Mouse (Mus musculus) stomach, embryonic 14.5 days (tissue): ENCODE results near the gene Amigo3. TPM values are rescaled to one million over a fixed set of nuclear protein-coding genes. Genes with fewer than 3 reads are reported as not detected.

Source experiments
- ATAC-seq: fragments of 200-750 bp; cut with Nextera tagmentation; 2 replicates; pipeline ENCODE4 v1.8.0; 2017; ENCODE audit warnings: low read depth, moderate TSS enrichment; ENCODE audit not compliant: insufficient number of reproducible peaks, insufficient read depth, low FRiP score
- H3K27ac ChIP-seq: fragments of 300-500 bp; sonication (generic); 2 replicates; pipeline ENCODE4 v1.5.1; 2014; ENCODE audit warnings: mild to moderate bottlenecking, low read length, moderate library complexity, mixed read lengths
- H3K27me3 ChIP-seq: fragments of 300-500 bp; sonication (generic); 2 replicates; pipeline ENCODE4 v1.6.1; 2014; ENCODE audit warnings: low read length, control low read depth, mixed read lengths; ENCODE audit not compliant: control insufficient read depth, insufficient read depth
- H3K36me3 ChIP-seq: fragments of 300-500 bp; sonication (generic); 2 replicates; pipeline ENCODE4 v1.6.1; 2014; ENCODE audit warnings: mild to moderate bottlenecking, control low read depth, low read length, moderate library complexity, mixed read lengths; ENCODE audit not compliant: control insufficient read depth, insufficient read depth
- H3K4me1 ChIP-seq: fragments of 300-500 bp; sonication (generic); 2 replicates; pipeline ENCODE4 v1.6.1; 2014; ENCODE audit warnings: low read length, control low read depth, mixed read lengths; ENCODE audit not compliant: control insufficient read depth, insufficient read depth
- H3K4me2 ChIP-seq: fragments of 300-500 bp; sonication (generic); replicated peaks from 2 replicates; pipeline ENCODE4 v1.6.1; 2014; ENCODE audit warnings: low read depth, low read length, control low read depth
- H3K4me3 ChIP-seq: fragments of 300-500 bp; sonication (generic); 2 replicates; pipeline ENCODE4 v1.5.1; 2014; ENCODE audit warnings: low read depth, low read length, control low read depth
- H3K9ac ChIP-seq: fragments of 300-500 bp; sonication (generic); replicated peaks from 2 replicates; pipeline ENCODE4 v1.6.1; 2014; ENCODE audit warnings: low read depth, mild to moderate bottlenecking, control low read depth, low read length, moderate library complexity, mixed read lengths
- H3K9me3 ChIP-seq: fragments of 300-500 bp; sonication (generic); 2 replicates; pipeline ENCODE4 v1.6.1; 2016; ENCODE audit warnings: low read depth, low read length, control low read depth; ENCODE audit not compliant: control insufficient read depth
- WGBS: fragments of 180-500 bp; shearing (Covaris S2); extraction: QIAGEN DNeasy Blood & Tissue Kit; methylation state at CpG from one replicate; pipeline ENCODE4 v1.1.7; 2014; 5-methylcytosine and 5-hydroxymethylcytosine counted together
- polyA plus RNA-seq: library from polyadenylated mRNA; unstranded; fragments of >200 nt; fragmentation: Nextera tagmentation; extraction: Ambion mirVana; gene quantifications from 2 replicates; pipeline ENCODE4 v1.2.1, GENCODE M21; 2014

Gene Amigo3
- polyA plus RNA-seq, 1 experiment from 2014 or later: 3.1 TPM

- H3K36me3 ChIP-seq: peaks cover 20% of the 10 kb centered on the region
- H3K4me1 ChIP-seq: 0 out of 2 replicates have a peak, but pooled peaks cover 4% of the 10 kb centered on the region
- H3K27me3 ChIP-seq: no peaks in the 10 kb centered on the region
- H3K9me3 ChIP-seq: no peaks in the 10 kb centered on the region
- 19% methylated on average over 8 of the region's 8 CpGs for WGBS
- no peak overlapping the region for H3K9ac ChIP-seq
- H3K27ac ChIP-seq: no peak overlapping the region
- peak; percentile 12; the same call in 1 of the 2 replicates for ATAC-seq
- no peak overlapping the region for H3K4me3 ChIP-seq
- no peak overlapping the region for H3K4me2 ChIP-seq
Measured at GRCm38 (mm10) chr9:108067900-108068299, 14.9 kb downstream of the Amigo3 start.

- Histone ChIP-seq H3K27ac (no peak overlapping the region), H3K4me3 (no peak overlapping the region), H3K4me1 (0 out of 2 replicates have a peak, but pooled peaks cover 4% of the 10 kb centered on the region), H3K4me2 (no peak overlapping the region), H3K27me3 (no peaks in the 10 kb centered on the region), H3K9ac (no peak overlapping the region), H3K36me3 (peaks cover 10% of the 10 kb centered on the region; the same call in 1 of the 2 replicates), H3K9me3 (no peaks in the 10 kb centered on the region)
- no peak for ATAC-seq
- 93% methylated on average over 9 of the region's 9 CpGs for WGBS
Measured at GRCm38 (mm10) chr9:108069007-108069406, 16.0 kb downstream of the Amigo3 start.

- H3K4me3 ChIP-seq: no peak overlapping the region
- 0 out of 2 replicates have a peak, but pooled peaks cover 4% of the 10 kb centered on the region for H3K4me1 ChIP-seq
- 87% methylated on average over 7 of the region's 7 CpGs for WGBS
- no peak overlapping the region for H3K9ac ChIP-seq
- H3K9me3 ChIP-seq: no peaks in the 10 kb centered on the region
- no peak overlapping the region for H3K27ac ChIP-seq
- no peaks in the 10 kb centered on the region for H3K27me3 ChIP-seq
- no peak for ATAC-seq
- H3K36me3 ChIP-seq: peaks cover 10% of the 10 kb centered on the region; the same call in 1 of the 2 replicates
- H3K4me2 ChIP-seq: no peak overlapping the region
Measured at GRCm38 (mm10) chr9:108069529-108069928, 16.6 kb downstream of the Amigo3 start.

DNA sequence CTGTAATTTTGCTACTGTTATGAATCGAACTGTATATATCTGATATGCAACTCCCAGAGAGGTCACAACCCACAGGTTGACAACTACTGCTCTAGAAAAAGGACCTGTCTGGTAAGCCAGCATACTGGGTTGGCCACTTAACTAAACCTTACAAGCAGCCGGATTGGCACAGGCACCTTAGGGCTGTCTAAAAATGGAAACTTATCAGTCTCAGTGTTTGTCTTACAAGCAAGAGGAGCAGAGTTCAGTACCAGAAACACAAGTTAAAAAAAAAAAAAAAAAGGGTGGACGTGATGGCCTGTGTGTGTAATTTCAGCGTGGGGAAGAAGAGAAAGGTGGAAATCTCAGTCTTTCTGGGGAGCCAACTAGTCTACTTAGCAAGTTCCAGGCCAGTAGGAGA is 18.8 kb downstream of the Amigo3 start:
- Histone ChIP-seq H3K9ac (no peak overlapping the region), H3K27me3 (no peaks in the 10 kb centered on the region), H3K9me3 (no peaks in the 10 kb centered on the region), H3K36me3 (peaks cover 10% of the 10 kb centered on the region; the same call in 1 of the 2 replicates), H3K4me3 (no peak overlapping the region), H3K27ac (no peak overlapping the region; the same call in 1 of the 2 replicates), H3K4me2 (no peak overlapping the region), H3K4me1 (0 out of 2 replicates have a peak, but pooled peaks cover 4% of the 10 kb centered on the region)
- no peak for ATAC-seq
- 87% methylated on average over 4 of the region's 4 CpGs for WGBS

GRCm38 (mm10) chr9:108072481-108072924 is 19.5 kb downstream of the Amigo3 start:
- no peak for ATAC-seq
- 0 out of 2 replicates have a peak, but pooled peaks cover 4% of the 10 kb centered on the region for H3K4me1 ChIP-seq
- no peaks in the 10 kb centered on the region for H3K9me3 ChIP-seq
- H3K4me2 ChIP-seq: no peak overlapping the region
- no peak overlapping the region for H3K4me3 ChIP-seq
- H3K27ac ChIP-seq: no peak overlapping the region; the same call in 1 of the 2 replicates
- no peak overlapping the region for H3K9ac ChIP-seq
- 59% methylated on average over 9 of the region's 9 CpGs for WGBS
- peaks cover 13% of the 10 kb centered on the region; the same call in 1 of the 2 replicates for H3K36me3 ChIP-seq
- no peaks in the 10 kb centered on the region for H3K27me3 ChIP-seq

GRCm38 (mm10) chr9:108073141-108073930 is 20.4 kb downstream of the Amigo3 start:
- H3K9me3 ChIP-seq: no peaks in the 10 kb centered on the region
- peaks cover 5% of the 10 kb centered on the region for H3K4me1 ChIP-seq
- H3K27me3 ChIP-seq: no peaks in the 10 kb centered on the region
- H3K27ac ChIP-seq: no peak overlapping the region
- H3K9ac ChIP-seq: no peak overlapping the region
- H3K36me3 ChIP-seq: peaks cover 13% of the 10 kb centered on the region; the same call in 1 of the 2 replicates
- H3K4me3 ChIP-seq: no peak overlapping the region
- WGBS: 50% methylated on average over 7 of the region's 7 CpGs
- no peak for ATAC-seq
- H3K4me2 ChIP-seq: no peak overlapping the region

DNA sequence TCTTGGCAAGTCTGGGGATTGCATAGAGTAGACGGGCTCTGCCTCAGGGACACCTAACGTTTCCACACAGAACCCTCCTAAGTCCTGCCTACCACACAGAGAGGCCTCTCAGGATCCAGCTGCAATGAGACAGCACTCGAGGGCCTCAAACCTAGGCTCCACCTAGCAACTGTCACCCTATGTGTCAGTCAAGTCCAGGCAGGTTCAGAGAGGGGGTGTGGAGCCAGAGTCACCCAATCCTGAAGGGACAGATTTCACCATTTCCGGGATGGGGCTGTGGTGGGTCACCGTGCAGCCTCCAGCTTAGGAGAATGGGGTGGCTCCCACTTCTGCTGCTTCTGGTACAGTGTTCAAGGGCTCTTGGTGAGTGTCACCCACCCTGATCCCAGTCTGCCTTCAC is 27.2 kb downstream of the Amigo3 start, which contains the start of gene Mst1:
Mst1 (plus strand) TSS at position 269 of the 400 bp plus-strand sequence.
- Histone ChIP-seq H3K27me3 (peaks cover 15% of the 10 kb centered on the region; the same call in 1 of the 2 replicates), H3K27ac (peak within 1 kb of the TSS; percentile 44; the same call in 1 of the 2 replicates), H3K4me2 (peak within 1 kb of the TSS; percentile 88), H3K9ac (peak within 1 kb of the TSS; percentile 88), H3K36me3 (peaks cover 6% of the 10 kb centered on the region; the same call in 1 of the 2 replicates), H3K9me3 (no peaks in the 10 kb centered on the region), H3K4me1 (peaks cover 17% of the 10 kb centered on the region), H3K4me3 (peak within 1 kb of the TSS; percentile 73)
- 64% methylated on average over 5 of the region's 5 CpGs for WGBS
- peak; percentile 65; the same call in 1 of the 2 replicates for ATAC-seq

GRCm38 (mm10) chr9:108082549-108082948 is 29.6 kb downstream of the Amigo3 start:
- no peak overlapping the region for H3K27ac ChIP-seq
- H3K9ac ChIP-seq: no peak overlapping the region; the same call in 1 of the 2 replicates
- no peaks in the 10 kb centered on the region for H3K9me3 ChIP-seq
- peak overlapping the region; percentile 29 for H3K4me2 ChIP-seq
- peaks cover 17% of the 10 kb centered on the region for H3K4me1 ChIP-seq
- 4% methylated on average over 19 of the region's 19 CpGs for WGBS
- H3K27me3 ChIP-seq: peaks cover 15% of the 10 kb centered on the region; the same call in 1 of the 2 replicates
- peaks cover 23% of the 10 kb centered on the region; the same call in 1 of the 2 replicates for H3K36me3 ChIP-seq
- H3K4me3 ChIP-seq: peak overlapping the region; percentile 6; the same call in 1 of the 2 replicates
- no peak for ATAC-seq
